Mouse (Mus musculus) right cerebral cortex, postnatal 14 days (tissue): ENCODE measurements around the gene Gm973.

Experiments
- DNase-seq: peaks from one replicate; pipeline ENCODE4 v3.0.0; 2022

Gm973 gene

GRCm38 (mm10) chr1:59548486-59548885 lies 32.4 kb downstream of the Gm973 start:
- DNase-seq, result no peak

DNA sequence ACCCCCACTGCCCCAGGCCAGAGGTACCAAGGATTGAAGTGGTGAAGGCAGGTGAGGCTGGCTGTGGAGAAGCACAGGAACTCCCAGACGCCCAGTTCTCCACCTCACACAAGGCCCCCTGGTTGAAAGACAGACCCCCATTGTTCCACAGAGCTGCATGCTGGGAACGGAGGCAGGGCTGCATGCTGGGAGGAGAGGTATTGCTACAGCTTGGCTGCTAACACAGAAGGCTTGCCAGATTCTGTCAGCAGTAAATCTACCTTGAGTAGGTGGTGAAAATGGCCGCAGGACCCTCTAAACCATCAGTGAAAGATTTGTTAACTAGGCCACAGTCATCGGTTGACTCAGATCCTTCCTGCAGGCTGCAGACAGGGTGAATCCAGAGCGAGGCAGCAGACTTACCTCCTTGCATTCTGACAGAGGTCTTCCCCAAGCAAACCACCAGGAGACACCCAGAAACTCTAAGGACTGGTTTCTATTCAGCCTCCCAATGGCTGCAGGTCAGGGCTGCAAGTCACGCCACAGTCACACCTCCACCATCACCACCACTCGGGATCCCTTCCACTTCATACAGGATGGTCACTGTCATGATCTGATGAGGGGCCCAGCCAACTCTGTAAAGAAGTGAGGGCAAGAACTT lies 33.1 kb downstream of the Gm973 start:
- no peak for DNase-seq

DNA sequence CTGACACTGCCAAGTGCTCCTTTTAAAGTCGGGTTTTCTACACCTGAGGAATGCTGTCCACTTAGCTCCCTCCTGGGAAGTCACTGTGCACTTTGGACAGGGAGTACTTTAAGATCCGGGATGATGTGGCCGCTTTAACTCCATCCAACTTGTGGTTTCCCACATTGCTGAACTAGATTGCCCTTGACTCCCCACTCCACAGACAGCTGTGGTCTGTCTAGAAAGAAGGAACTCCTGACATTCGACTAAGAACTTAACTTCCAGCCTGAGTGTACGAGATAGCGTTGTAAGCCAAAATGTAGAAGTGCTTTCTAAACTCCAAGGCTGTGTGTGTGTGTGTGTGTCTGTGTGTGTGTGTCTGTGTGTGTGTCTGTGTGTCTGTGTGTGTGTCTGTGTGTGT lies 34.2 kb downstream of the Gm973 start:
- no peak for DNase-seq

DNA sequence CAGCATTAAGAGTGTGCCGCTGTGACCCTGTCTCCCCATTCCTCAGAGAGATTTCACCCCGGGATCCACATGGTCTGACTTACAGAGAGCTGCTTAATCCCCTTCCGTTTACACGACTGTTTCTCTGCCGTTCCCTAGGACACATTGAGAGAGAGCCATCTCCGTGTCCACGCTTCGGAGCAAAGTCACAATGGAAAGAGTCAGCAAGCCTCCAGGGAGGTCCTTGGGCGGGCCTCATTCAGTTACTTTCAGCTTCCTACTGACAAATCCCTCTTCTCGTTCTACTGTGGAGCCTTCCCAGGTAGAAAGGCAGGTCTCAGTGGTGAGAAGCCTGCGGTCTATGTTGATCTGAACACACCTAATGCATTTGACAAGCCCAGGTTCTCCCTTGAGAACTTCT lies 34.9 kb downstream of the Gm973 start:
- no peak for DNase-seq

DNA sequence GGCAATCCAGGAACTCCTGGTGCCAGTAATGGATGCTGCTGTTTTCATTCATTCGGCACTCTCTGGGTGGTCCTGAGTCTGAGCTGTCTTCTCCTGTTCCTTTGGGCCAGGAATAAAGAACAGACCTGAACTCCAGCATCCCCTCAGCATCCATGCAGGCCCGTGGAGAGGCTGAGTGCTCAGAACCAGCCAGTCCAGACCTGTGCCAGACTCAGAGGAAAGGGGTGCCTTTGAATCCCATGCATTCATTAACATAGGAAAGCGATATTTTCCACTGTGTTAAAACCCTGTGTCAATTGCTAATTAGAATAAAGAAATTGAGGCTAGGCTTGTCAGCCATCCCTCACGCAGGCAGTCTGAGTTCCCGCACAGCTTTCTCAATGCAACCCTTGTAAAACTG lies 37.6 kb downstream of the Gm973 start:
- no peak for DNase-seq

- no peak for DNase-seq
Observed at GRCm38 (mm10) chr1:59563581-59563980, 47.5 kb downstream of the Gm973 start.

DNA sequence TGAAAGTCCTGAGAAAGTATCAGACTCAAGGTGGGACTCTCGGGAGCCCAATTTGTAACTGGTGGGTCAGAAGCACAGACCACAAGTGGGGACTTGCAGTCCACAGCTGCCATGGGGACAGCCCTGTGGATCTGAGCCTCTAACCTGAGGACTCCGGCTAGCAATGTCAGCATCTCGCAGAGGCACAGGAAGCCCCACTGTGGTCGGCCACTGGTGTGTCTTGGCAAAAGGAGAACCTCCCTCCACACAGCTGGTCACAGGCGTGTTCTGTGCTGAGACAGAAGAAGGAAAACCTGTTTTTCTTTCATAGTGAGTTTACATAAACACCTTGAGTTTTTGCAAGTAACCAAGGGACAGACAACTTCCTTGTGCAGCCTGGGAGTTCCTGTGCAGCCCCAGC lies 49.7 kb downstream of the Gm973 start:
- DNase-seq, result no peak

DNA sequence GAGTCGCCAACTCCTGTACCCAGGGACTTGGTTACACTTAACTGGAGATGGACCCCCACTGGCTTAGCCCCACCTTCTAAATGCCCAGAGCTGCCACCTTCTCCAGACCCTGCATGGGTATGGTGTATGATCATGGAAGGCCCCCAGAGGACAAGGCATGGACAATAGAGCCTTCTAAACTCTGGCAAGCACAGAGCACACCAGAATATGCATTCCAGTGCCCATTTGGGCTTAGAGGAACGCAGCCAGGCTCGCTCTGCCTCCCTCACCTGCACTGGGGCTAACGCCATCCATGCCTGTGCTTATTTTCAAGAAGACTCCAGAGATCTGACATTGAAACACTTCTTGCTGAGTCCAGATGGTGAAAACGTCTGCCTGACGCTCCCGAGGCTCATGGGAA lies 50.2 kb downstream of the Gm973 start:
- no peak for DNase-seq

- no peak for DNase-seq
Observed at GRCm38 (mm10) chr1:59566926-59567325, 50.9 kb downstream of the Gm973 start.

DNA sequence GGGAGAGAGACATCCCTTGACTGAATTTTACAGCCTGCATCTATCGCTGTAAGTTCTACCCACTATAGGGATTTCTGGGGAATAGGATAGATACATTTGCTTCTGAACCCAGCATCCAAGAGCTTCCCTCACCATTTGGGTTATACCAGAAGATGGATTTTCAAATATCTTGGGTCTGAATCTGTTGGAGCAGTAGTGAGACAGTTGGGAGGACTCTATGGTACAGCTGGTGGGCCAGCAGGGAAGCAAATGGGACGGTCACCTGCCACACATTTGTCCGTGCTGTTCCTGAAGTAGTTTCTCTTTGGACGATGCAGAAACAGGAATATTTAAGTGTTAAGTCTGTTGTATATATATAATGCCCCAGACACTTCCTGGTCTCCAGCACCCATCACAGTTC lies 51.5 kb downstream of the Gm973 start:
- no peak for DNase-seq

GRCm38 (mm10) chr1:59568283-59568682 lies 52.2 kb downstream of the Gm973 start:
- DNase-seq, result no peak

DNA sequence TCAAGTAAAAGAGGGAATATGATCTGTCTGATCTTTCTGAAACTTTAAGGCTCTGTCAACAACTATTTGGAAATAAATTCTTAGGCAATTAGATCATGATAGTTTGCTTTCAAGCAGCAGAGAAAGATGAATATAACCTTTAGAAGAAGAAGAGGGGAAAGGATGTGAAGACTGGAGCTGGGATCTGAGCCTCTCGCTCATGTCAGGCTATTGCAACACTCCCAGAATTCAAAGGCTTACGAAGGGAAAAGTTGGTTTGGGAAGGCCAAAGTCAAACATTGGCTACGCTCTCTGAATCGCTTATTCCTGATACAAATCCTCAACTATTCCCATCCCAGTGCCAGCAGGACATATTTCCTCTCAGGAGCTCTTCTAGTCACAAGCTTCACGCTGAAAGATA lies 53.2 kb downstream of the Gm973 start:
- no peak for DNase-seq

- DNase-seq, result no peak
Observed at GRCm38 (mm10) chr1:59570767-59571166, 54.7 kb downstream of the Gm973 start.

- no peak for DNase-seq
Observed at GRCm38 (mm10) chr1:59571502-59571901, 55.4 kb downstream of the Gm973 start.

DNA sequence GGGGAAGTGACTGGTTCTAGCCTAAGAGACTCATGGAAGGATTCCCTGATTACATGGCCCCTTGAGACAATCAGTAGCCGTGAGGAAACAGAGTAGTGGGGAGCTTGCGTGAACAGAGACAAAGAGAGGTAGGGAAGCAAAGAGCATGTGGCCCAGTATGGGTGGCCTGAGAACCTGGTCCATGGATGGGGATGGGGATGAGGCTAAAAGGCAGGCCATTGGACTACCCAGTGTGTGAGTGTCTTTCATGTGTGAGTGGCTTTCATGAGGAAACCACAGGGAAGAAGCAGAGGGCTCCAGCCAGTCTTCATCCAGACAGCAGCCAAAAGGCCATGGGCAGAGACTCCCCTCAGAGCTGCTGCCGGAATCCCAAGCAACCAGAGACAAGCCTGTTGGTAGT lies 57.8 kb downstream of the Gm973 start:
- no peak for DNase-seq

DNA sequence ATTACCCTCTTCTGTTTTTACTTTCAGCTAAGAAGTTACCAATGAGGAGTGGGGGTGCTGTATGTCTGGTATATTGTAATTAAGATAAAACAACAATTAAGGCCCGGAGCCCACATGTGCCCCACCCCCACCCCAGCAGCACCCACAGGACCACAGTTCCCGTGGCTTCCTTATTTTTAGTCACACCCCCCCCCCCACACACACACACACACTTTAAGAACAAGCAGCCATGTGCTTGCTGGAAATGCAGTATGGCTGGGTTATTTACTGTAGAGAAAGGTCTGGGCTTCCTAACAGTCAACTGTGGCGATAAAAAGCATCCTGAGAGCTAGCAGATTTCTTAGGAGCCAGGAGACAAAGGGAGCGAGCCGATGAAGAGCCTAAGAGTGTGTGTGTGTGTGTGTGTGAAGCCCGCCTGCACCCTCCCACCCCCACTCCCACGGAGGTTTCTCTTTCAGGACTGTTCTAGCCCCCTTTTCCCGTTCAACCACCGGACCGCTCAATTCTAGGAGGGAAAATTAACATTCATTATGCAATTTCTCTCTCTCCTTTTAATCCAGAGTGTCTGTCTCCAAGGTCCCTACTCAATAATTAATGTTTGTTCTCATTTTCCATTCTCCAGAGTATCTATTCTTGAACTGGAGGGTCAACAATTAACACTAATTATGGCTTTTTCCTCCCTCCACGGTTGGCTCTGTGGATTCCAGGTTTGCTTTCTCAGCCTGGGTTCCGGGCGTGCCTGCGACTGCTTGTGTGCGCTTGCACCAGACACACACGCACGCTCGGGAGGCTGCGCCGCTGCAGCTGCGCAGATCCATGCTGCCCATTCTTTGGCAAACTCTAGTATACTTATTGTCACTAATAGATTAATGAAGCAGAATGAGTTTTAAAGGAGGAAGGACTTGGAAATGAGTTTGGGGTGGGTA lies 58.5 kb downstream of the Gm973 start:
- peak; percentile 42 for DNase-seq

- DNase-seq, result no peak
Observed at GRCm38 (mm10) chr1:59578770-59579169, 62.7 kb downstream of the Gm973 start.

GRCm38 (mm10) chr1:59579327-59579726 lies 63.3 kb downstream of the Gm973 start:
- no peak for DNase-seq

GRCm38 (mm10) chr1:59580131-59580751 lies 64.2 kb downstream of the Gm973 start:
- no peak for DNase-seq

- no peak for DNase-seq
Observed at GRCm38 (mm10) chr1:59580880-59581279, 64.8 kb downstream of the Gm973 start.

DNA sequence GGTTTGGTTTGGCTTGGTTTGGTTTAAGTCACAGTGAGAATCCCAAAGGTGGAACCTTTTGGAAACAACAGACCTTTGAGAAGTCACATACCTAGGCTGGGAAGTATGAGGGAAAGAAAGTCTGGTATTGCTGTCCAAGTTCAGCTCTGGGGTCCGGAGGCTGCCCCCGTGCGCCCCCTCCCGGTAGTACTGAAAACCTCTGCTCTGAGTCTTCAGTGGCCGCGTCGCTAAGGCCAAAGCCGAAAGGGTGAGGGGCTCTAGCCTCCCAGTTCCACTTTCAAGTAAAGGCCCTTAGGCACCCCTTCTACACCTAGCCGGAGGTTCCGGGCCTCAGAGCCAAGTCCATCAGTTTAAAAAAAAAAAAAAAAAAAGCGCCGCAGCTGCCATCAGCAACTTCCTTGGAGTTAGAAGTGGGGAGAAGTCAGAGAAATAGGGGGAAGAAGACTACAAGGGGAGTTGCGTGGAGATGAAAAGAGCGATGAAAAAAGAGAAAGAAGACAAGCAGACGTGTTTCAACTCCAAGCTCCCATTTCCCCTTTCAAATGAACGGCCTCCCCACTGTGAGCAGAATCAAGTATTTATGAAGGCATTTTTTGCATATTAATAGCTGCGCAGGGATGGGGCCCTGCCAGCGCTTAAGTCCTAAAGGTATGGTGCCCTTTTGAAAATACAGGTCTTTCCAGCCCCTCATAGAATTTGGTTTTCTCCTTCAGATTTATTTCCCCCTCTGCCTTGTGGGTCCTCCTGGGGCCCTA lies 68.8 kb downstream of the Gm973 start:
- peak; percentile 67 for DNase-seq

GRCm38 (mm10) chr1:59589271-59589670 lies 73.2 kb downstream of the Gm973 start:
- no peak for DNase-seq

GRCm38 (mm10) chr1:59592359-59592758 lies 76.3 kb downstream of the Gm973 start:
- peak; percentile 31 for DNase-seq
